Mouse (Mus musculus): ENCODE results near the gene Rbmy.
"Not testable (repeated sequence)": the region's sequence is repeated elsewhere in the genome, so short reads cannot be mapped to it uniquely, and the experiment has no call there.

The Rbmy gene

DNA sequence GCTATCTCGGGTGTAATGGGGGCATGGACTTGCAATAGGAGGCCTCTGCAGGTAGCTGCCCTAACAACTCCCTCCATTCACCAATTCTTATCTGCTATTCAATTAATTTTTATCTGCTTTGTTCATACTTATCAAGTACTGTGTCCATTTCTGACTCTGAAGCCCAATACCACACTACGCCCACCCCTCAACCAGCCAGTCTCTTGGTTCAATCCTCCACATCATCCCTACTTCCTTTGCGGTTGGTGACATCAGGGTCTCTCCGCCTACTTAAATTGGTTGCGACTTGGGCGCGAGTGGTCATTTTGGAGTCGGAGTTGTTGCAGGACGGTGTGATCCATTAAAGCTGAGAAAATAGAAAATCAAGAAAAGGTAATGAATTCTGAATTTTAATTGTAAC, at the start of gene Rbmy, which contains the start of gene Gm10256:
Gene Rbmy, plus strand, starts transcription at position 301 of the 400 bp plus-strand sequence.
Gene Gm10256, plus strand, starts transcription at position 320 of the 400 bp plus-strand sequence.
- CTCF ChIA-PET = not testable (repeated sequence)

DNA sequence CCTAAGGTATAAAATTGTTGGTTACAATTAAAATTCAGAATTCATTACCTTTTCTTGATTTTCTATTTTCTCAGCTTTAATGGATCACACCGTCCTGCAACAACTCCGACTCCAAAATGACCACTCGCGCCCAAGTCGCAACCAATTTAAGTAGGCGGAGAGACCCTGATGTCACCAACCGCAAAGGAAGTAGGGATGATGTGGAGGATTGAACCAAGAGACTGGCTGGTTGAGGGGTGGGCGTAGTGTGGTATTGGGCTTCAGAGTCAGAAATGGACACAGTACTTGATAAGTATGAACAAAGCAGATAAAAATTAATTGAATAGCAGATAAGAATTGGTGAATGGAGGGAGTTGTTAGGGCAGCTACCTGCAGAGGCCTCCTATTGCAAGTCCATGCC, 34.4 kb upstream of the Rbmy start, which contains the start of gene Gm4064:
Gene Gm4064, minus strand, starts transcription at position 101 of the 400 bp plus-strand sequence.
- CTCF ChIA-PET, POLR2A ChIA-PET: not testable (repeated sequence)

More for the DNA sequence above, at the start of gene Rbmy, which contains the start of gene Gm10256:
- POLR2A ChIA-PET = not testable (repeated sequence)
